Mouse (Mus musculus): ENCODE data around the gene Mettl18.

DNA sequence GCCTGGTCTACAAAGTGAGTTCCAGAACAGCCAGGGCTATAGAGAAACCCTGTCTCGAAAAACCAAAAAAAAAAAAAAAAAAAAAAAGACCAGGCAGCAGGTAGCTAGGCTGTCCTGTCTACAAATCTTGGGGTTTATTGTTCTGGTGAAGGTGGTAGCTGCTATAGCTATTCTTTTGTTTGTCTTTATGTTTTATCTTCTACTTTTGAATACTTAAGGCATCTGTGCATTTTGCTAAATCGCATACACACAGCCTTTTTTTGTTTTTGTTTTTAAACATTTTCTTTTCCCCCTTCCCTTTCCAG is 872 bp downstream of the Mettl18 start:
- TF ChIP-seq CTCF (IDR thresholded peaks at IDR 0.05; ENCODE audit: borderline replicate concordance, extremely low read depth, insufficient read depth, insufficient read length), result no peak
- no peak for TF ChIP-seq POLR2A (IDR thresholded peaks at IDR 0.05; ENCODE audit: borderline replicate concordance, extremely low read depth, insufficient read depth, insufficient read length, poor library complexity, severe bottlenecking)
